Mouse (Mus musculus) inflammation-experienced regulatory T-cells, adult 6 months (primary cell): ENCODE measurements around the gene Egfem1. TPM values are rescaled to one million over a fixed set of nuclear protein-coding genes. Genes with fewer than 3 reads are reported as not detected.

Experiments
- ATAC-seq: one replicate; pipeline ENCODE4 v1.8.0; 2017
- polyA plus RNA-seq, 3 experiments: library from polyadenylated mRNA; unstranded; fragments of 100-300 nt; shearing (Covaris generic); gene quantifications; one replicate each; pipeline ENCODE4 v1.2.1; 2017

The Egfem1 gene
- polyA plus RNA-seq, 3 experiments from 2014 or later: not detected

DNA sequence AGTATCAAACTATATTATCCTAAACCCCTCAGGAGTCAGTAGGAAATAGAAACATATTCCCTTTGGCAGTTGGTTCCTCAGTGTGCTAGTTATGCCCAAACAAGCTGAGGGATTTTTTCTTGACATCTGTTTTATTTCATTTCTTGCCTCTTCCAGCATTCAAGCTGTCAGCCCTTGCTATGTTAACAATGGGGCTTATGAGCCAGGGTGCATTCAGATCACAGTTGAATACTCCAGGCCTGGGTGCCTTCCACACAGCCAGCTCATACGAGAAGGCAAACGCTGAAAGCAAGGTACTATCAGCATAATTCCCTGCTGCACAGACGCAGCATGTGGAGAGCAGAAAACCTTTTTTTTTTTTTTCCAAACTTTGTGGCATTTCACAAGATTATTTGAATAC is 526.9 kb downstream of the Egfem1 start:
- ATAC-seq: no peak

DNA sequence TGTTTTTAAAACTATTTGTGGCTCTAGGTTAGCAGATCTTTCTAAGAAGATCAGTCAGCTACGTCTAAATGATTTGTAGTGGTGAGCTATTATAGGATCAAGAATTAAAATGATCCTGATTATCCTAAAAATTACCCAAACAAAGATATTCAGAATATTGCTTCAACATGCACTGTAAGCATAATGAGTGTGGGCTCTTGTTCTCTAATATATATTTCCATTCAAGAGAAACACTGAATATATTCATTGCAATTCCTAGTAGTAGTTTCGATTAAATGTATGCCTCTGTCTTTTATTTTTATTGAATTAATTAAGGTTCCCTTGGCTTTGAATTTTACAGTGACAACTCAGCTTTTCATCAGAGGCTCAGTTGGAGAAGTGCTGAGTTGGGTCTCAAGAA is 527.4 kb downstream of the Egfem1 start:
- no peak for ATAC-seq

DNA sequence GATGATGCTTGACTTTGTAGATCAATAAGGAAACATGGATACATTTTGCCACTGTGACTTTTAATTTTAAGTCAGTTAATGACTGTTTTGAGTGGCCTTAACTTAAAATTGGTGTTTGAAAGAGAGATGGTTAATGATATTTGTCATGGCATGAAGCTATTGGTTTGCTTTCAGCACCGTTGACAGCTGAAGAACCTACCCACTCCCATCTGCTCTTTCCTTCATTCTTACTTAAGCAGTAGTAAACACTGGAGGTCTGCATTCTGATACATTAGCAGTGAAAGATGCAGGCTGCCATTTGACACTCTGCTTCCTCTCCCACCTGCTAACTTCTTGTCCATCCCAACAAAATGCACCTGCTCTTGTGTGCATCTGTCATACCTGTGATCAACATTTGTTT is 537.8 kb downstream of the Egfem1 start:
- no peak for ATAC-seq

DNA sequence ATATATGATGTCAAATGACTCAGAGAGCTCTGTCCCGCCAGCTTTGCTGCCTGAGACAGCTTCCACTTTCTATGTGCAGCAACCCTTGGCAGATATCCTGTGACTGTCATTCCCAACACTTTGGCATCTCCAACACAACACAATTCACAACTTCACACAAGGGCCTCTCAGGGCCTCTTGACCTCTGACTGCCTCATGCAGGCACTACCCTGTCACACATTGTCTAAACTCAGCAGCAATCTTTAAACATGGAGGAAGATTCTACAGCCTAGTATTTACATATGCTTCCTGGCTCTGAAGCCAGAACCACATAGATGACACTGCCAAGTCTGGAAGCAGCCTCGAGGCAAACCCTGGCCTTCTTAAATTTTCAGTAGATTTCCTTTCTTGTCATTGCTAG is 558.0 kb downstream of the Egfem1 start:
- ATAC-seq: no peak

DNA sequence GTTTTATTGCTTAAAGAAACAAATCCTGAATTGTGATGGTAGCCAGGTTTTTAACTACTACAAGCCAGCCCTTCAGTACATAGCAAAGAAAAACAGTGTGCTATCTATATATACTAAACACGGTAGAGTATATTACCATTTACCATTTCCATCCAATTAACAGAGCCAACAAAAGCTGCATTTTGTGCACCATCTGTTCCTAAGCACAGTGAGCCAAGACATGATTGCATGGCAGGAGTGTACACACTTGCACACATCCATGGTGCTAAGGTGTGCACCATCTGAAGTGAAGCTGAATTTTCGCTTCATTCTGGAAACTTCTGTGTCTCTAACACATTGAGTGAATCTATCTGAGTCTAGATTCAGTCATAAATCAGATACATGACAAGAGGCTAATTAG is 585.0 kb downstream of the Egfem1 start:
- no peak for ATAC-seq

DNA sequence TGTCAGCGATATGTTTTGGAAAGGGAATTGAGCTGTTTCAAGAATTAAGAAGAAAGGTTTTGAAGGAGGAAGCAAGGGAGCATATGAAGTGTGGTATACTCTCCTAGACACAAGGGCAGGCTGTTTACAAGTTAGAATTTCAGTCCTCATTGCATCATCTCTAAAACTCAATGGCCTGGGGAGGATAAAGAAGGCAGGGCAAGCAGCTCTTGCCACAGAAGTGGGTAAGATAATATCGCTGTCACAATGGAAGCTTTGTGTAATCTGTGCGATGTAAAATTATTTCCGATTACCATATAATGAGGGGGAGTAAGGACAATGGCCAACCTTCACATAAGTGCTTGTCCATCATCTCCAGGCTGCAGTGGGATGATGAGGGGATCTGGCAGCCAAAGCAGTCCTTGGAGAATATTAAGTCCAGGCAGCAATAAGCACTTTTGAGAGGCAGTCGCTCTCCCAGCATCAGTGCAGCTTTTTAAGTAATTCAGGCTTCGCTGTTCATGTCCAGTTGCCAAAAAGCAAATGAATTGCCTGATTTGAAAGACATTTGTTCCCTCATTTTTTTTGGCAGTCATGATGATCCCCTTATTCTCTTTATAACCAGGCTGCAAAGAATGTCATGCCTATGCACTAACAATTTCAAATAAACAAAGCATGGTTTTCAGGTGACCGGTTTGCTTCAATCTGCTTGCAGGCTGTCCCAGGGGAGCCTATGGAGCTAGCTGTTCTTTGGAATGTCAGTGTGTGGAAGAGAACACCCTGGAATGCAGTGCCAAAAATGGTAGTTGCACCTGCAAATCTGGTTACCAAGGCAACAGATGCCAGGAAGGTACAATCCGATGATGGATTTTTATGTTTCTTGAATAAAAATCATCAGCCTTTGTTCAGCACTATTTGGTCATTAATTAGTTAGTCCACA is 607.8 kb downstream of the Egfem1 start:
- ATAC-seq: no peak

DNA sequence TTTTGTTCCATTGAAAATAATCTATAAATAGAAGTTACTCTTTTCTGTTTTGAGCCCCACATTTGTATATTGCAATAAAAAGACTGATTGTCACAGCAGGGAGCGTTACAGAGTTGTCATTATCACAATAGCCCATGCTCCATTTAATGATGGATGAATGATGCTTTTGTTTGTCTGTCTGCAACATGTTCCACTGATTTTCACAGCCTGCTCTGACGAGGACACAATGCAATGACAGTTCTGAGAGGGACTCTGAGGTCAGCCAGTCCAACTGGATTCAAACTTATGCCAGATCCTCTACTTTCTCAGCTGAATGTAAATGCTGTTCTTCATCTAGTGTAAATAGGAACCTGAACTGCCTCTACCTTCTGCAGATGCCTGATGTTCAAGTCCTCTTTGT is 619.3 kb downstream of the Egfem1 start:
- no peak for ATAC-seq

DNA sequence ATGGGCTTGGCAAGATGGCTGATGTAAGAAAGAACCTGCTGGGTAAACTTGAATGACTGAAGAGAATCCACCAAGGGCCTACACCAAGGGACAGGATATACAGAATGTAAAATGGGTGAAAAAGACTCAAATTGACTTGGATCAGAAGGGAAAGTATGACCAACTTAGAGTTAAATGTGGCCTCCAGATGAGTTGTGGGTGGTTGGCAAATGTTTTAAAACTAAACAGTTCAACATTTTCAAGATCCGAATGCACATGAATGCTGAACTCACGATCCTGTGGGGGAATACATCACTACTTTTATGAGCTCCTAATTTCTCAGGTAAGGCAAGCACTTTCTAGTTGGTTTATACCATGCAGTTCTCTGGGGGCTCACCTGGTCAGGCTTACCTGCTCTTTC is 625.0 kb downstream of the Egfem1 start:
- no peak for ATAC-seq

DNA sequence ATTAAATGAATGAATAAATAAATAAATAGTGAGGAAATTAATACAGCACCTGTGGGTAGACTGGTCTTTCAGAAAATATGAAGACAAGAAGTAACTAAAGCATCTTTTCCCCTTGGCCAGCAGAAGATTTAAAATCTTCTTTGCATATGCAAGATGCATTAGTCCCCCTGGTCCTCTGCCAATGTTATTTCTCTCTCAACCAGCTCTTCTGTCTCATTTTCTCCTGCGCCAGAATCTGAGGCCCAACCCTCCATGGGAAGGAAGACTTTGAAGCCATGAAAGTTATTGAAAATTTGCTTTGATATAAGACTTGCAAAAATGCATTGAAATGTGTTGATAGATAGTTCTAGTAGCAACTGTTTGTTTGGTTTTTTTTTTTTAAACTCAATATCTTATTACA is 625.6 kb downstream of the Egfem1 start:
- no peak for ATAC-seq

DNA sequence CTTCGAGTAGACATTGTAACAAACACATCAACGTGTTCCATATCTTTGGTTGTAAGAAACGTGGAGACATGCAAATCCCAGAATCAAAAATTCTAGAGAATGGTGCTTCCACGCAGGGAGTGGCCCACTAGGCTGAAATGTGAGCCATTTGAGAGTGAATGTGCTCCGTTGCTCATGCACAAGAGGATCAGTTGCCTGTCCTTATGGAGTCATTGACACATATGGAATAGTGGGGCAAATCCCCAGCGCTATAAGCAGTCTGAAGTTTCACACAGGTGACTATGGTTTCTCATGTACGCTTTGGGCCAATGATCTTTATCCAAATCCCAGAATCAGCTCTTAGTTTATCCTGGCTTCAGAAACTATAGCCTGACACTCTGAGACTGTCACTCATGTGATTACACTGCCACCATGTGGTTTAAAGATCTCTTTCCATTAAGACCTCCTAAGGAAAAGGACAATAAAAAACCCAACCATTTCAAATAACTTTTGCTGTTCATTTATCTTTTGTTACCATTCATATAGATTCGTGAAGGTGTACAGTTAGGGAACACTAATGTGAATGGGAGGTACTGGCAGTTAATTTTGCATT is 644.6 kb downstream of the Egfem1 start:
- no peak for ATAC-seq

DNA sequence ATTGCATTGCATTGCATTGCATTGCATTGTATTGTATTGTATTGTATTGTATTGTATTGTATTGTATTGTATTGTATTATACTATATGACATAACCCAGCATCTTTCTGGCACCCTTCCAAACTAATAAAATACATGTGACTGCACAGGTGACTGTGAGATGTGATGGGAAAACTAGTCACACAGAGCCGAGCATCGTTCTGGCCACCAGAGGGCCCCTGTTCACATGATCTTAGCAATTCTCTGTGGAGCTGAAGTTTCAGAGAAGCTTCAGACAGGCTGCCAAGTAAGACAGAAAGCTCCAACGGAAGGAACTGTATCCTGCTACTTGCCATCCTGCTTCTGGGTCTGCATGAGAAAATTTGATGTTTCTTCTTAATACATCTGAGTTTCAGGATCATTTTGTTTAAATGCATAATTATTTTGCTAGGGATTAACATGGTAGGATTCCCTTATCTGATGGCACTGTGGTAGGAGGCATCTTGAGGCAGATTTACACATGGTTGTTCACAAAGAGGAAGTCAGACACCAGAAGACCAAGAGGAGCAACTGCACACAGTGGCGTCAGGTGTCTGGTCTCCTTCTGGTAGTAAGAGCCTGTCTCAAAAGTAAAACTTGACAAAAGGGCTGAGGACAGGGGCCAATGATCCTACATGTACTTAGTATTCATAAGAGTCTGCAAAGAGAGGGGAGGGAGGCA is 648.4 kb downstream of the Egfem1 start:
- no peak for ATAC-seq

DNA sequence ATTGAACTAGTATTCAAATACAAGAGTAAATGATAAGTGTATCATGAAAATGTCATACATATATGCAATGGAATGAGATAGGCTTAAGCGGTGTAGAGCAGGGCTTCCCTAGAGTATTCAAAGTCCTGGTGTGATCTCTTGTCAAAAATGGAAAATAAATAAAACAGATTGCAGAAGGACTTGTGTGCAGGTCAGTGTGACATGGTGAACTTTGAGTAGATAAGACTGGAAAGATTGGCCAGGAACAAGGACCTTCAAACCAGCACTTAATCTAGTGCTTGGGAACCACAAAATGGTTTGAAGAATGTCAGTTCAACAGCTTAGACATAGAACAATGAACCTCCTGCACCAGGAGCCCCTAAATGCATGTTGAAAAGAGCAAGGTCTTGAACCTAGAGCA is 649.7 kb downstream of the Egfem1 start:
- ATAC-seq: no peak

DNA sequence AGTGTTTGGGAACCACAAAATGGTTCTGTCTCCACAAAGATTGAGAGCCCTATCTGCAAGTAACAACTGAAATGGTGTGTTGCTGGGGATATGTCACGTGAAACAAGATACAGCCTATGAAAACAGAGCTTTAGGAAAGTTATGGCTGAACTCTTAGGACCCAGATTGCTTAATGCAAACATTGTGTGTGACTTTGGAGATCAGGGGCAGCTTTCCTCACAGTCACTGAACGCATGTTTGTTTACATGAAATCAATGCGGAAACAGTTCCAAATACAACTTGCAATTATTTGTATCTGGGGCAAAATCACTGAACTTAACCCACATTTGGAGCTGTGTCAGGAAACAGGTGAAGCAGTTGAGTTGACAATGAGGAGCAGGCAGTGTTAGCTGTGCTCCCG is 650.8 kb downstream of the Egfem1 start:
- ATAC-seq: no peak

DNA sequence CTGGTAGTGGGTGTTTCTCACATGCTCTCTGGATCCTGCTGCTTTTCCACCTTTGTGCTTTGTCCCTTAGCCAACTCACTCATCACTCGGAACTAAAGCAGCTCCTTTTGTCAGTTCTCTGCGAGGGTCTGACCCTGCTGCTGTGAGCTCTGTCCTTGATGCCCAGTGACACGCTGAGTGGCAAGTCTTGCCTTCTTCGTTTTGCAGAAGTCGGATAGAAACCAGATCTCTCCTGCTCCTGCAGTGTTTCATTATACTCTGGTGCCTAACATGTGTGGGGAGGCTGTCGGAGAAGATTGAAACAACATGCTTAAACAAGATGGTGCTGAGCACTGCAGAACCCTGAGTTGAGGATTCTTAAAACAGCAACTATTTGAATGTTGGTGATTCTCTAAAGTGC is 652.4 kb downstream of the Egfem1 start:
- ATAC-seq: no peak

DNA sequence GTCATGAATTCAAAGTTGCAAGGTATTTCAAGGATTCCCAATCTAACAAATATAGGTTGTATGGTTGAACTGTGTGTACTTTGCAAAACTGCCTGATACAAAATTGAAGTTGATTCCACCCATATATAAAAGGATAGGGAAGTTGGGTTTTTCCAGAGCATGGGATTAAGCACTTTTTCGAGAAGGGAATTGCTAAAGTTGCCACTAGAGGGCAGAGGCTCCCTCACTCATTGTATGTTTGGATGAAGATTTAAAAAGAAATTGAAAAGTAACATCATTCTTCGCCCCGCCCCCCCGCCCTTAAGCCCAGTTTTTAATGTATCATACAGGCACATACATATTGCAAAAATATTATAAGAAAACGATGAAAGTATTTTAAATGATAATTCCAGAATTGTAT is 657.5 kb downstream of the Egfem1 start:
- ATAC-seq: no peak

Other genes with a start within 250 kb of the Egfem1 start
- not detected for gene Gm1527, start 189.4 kb upstream of the Egfem1 start, polyA plus RNA-seq